Mouse (Mus musculus): Measurements from ENCODE around the gene Cntn1.

- TF ChIP-seq POLR2A (IDR thresholded peaks at IDR 0.05; ENCODE audit: low read depth, low read length): no peak
- no peak for TF ChIP-seq CTCF (IDR thresholded peaks at IDR 0.05; ENCODE audit: extremely low read depth, insufficient read depth, insufficient read length, insufficient replicate concordance)
Measured at GRCm38 (mm10) chr15:92085876-92086275, 34.9 kb downstream of the Cntn1 start.

Data from spleen, adult 2 months (tissue).